Comparison of ENCODE assay signal across 8 mouse cellular contexts in the genomic region with DNA sequence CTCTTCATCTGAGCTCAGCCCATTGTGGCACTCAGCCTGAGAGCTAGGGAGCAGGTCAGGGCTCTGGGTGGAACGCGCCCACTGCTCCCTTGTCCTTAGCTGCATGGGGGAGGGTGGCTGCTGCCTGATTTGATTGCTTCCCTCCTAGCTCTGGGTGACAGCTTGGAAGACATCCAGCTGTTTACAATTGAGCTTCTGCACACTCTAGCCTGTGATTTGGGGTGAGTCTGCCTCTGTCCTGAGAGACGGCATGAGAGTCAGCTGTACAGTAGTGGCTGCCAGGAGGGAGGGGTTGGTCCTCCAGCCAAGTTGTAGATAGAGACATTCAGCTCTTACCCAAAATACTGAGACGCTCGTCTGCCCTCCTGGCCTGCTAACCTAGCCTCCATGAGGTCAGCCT. TPM values are rescaled to one million over a fixed set of nuclear protein-coding genes. Genes with fewer than 3 reads are reported as not detected.
DNase-seq lines count a peak whose midpoint lies in the region; ATAC-seq lines count a peak whose summit lies in the region.

No protein-coding gene starts in this region.

- no peaks in the 10 kb centered on the region for H3K9me3 ChIP-seq in forebrain, embryonic 16.5 days (ENCODE audit: control insufficient read depth, low read length)
- no peaks in the 10 kb centered on the region for H3K9me3 ChIP-seq in hindbrain, embryonic 11.5 days (ENCODE audit: control insufficient read depth, low read length)

- peak; percentile 74 for ATAC-seq in forebrain, embryonic 16.5 days
- ATAC-seq in hindbrain, embryonic 11.5 days (ENCODE audit: low FRiP score) = no peak
- ATAC-seq in activated CD4-positive, CD25-positive, alpha-beta regulatory T cell, adult 4 months = no peak

- H3K4me1 ChIP-seq in forebrain, embryonic 16.5 days (replicated peaks; ENCODE audit: control insufficient read depth, insufficient read depth, low read length) = peaks cover 85% of the 10 kb centered on the region
- peaks cover 46% of the 10 kb centered on the region for H3K4me1 ChIP-seq in hindbrain, embryonic 11.5 days (replicated peaks; ENCODE audit: control insufficient read depth, insufficient read depth, low read length)

- peak; percentile 71 for DNase-seq in 3T3-L1 (ENCODE audit: low read depth, low spot score)
- DNase-seq in adipocyte (ENCODE audit: low spot score) = peak; percentile 95
- no peak for DNase-seq in hindbrain, embryonic 11.5 days (ENCODE audit: low spot score)
- peak; percentile 43 to 61 for DNase-seq in layer of hippocampus, postnatal 10 days (ENCODE audit: low spot score in 2 of 2)
- peak; percentile 77 to 91 for DNase-seq in lung, postnatal 4 days
- DNase-seq in telencephalon, adult 2 months (ENCODE audit: low read depth, low spot score) = peak; percentile 86

- H3K27me3 ChIP-seq in forebrain, embryonic 16.5 days (replicated peaks; ENCODE audit: control insufficient read depth, insufficient read depth, low read length) = no peaks in the 10 kb centered on the region
- H3K27me3 ChIP-seq in hindbrain, embryonic 11.5 days (ENCODE audit: control insufficient read depth, insufficient read depth, low read length) = no peaks in the 10 kb centered on the region

- no peak overlapping the region for H3K4me3 ChIP-seq in forebrain, embryonic 16.5 days (replicated peaks; ENCODE audit: low read length)
- H3K4me3 ChIP-seq in hindbrain, embryonic 11.5 days (ENCODE audit: low read depth, low read length) = no peak overlapping the region

- 4% methylated on average over 5 of the region's 5 CpGs for WGBS in forebrain, embryonic 16.5 days
- 38% methylated on average over 5 of the region's 5 CpGs for WGBS in hindbrain, embryonic 11.5 days

- H3K4me2 ChIP-seq in forebrain, embryonic 16.5 days (ENCODE audit: low read length) = peak overlapping the region; percentile 36
- peak overlapping the region; percentile 1; the same call in 1 of the 2 replicates for H3K4me2 ChIP-seq in hindbrain, embryonic 11.5 days (replicated peaks; ENCODE audit: low read depth, low read length)

- peak overlapping the region; percentile 34 for H3K9ac ChIP-seq in forebrain, embryonic 16.5 days (replicated peaks; ENCODE audit: low read depth, low read length)
- peak overlapping the region; percentile 31; the same call in 1 of the 2 replicates for H3K9ac ChIP-seq in hindbrain, embryonic 11.5 days (ENCODE audit: low read depth, low read length)

- no peaks in the 10 kb centered on the region for H3K36me3 ChIP-seq in forebrain, embryonic 16.5 days (ENCODE audit: control insufficient read depth, insufficient read depth)
- H3K36me3 ChIP-seq in hindbrain, embryonic 11.5 days (ENCODE audit: control insufficient read depth, insufficient read depth, low read length) = 0 out of 2 replicates have a peak, but pooled peaks cover 2% of the 10 kb centered on the region

- H3K27ac ChIP-seq in forebrain, embryonic 16.5 days (ENCODE audit: low read length) = peak overlapping the region; percentile 86
- H3K27ac ChIP-seq in hindbrain, embryonic 11.5 days (ENCODE audit: low read depth, low read length) = peak overlapping the region; percentile 2; the same call in 1 of the 2 replicates

RNA-seq across cellular contexts. Expression of a gene that starts 20.9 kb away (rescaled TPM):
- polyA plus RNA-seq in forebrain, embryonic 16.5 days (2015; fragmentation: Nextera tagmentation; extraction: Ambion mirVana) = 0.43 and 0.63 TPM in 2 replicates
- 0.42 and 0.51 TPM in 2 replicates for polyA plus RNA-seq in hindbrain, embryonic 11.5 days (2014; fragmentation: Nextera tagmentation; extraction: Ambion mirVana)
- total RNA-seq in layer of hippocampus, postnatal 10 days (2021) = under 1 TPM; 0.45 to 0.64 TPM
- not detected for polyA plus RNA-seq in activated CD4-positive, CD25-positive, alpha-beta regulatory T cell, adult 4 months (2017; shearing (Covaris generic))
